Mouse (Mus musculus) testis, adult 2 months (tissue): ENCODE measurements around the gene Cfap65. TPM values are rescaled to one million over a fixed set of nuclear protein-coding genes. Genes with fewer than 3 reads are reported as not detected.

Experiments used
- H3K27ac ChIP-seq: fragments of 200-500 bp; 2 replicates; pipeline ENCODE4 v1.5.1; 2012; ENCODE audit warnings: low read depth, low read length; ENCODE audit not compliant: control insufficient read depth, insufficient read depth
- H3K27me3 ChIP-seq: fragments of 200-500 bp; 2 replicates; pipeline ENCODE4 v1.6.1; 2012; ENCODE audit warnings: mild to moderate bottlenecking, low read length, moderate library complexity; ENCODE audit not compliant: control insufficient read depth, insufficient read depth
- H3K36me3 ChIP-seq: fragments of 200-500 bp; 2 replicates; pipeline ENCODE4 v1.6.1; 2012; ENCODE audit warnings: mild to moderate bottlenecking, low read length; ENCODE audit not compliant: control insufficient read depth, insufficient read depth
- H3K4me1 ChIP-seq: fragments of 200-500 bp; 2 replicates; pipeline ENCODE4 v1.6.1; 2012; ENCODE audit warnings: low read length; ENCODE audit not compliant: control insufficient read depth, insufficient read depth
- H3K4me3 ChIP-seq: fragments of 200-500 bp; 2 replicates; pipeline ENCODE4 v1.5.1; 2012; ENCODE audit warnings: low read depth, mild to moderate bottlenecking, low read length, moderate library complexity, mixed read lengths; ENCODE audit not compliant: control insufficient read depth
- CTCF ChIP-seq: fragments of 200-500 bp; IDR thresholded peaks from 2 replicates; pipeline ENCODE4 v1.5.1; 2012; ENCODE audit warnings: low read depth, mild to moderate bottlenecking, inconsistent platforms, low read length, moderate library complexity; ENCODE audit not compliant: control insufficient read depth, insufficient read depth, insufficient replicate concordance
- POLR2A ChIP-seq: fragments of 200-500 bp; IDR thresholded peaks from 2 replicates; pipeline ENCODE4 v1.6.1; 2012; ENCODE audit warnings: low read depth, mild to moderate bottlenecking, inconsistent platforms, low read length, moderate library complexity; ENCODE audit not compliant: control insufficient read depth
- polyA plus RNA-seq: library from polyadenylated mRNA; depleted of rRNA; stranded (reverse); fragments of >200 nt; gene quantifications from 2 replicates; pipeline ENCODE4 v1.2.3, GENCODE M21; 2012

Cfap65 gene
- polyA plus RNA-seq, 1 experiment: 212 TPM

DNA sequence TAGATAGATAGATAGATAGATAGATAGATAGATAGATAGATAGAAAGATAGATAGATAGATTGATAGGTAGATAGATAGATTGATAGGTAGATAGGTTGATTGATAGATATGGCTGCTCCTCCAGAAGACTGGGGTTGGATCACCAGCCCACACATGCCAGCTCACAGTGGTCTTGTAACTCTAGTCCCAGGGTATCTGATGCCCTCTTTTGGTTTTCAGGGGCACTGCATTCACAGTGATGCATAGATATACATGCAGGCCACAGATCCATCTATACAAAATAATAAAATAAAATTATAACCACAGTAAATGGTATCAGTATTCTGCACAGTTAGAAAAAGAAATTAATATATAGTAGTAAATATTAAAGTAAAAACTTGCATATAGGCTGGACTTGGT, 73.6 kb downstream of the Cfap65 start:
- Histone ChIP-seq H3K36me3 (no peaks in the 10 kb centered on the region), H3K4me3 (no peak overlapping the region), H3K27me3 (no peaks in the 10 kb centered on the region), H3K4me1 (peaks cover 12% of the 10 kb centered on the region), H3K27ac (no peak overlapping the region)
- TF ChIP-seq POLR2A: no peak

DNA sequence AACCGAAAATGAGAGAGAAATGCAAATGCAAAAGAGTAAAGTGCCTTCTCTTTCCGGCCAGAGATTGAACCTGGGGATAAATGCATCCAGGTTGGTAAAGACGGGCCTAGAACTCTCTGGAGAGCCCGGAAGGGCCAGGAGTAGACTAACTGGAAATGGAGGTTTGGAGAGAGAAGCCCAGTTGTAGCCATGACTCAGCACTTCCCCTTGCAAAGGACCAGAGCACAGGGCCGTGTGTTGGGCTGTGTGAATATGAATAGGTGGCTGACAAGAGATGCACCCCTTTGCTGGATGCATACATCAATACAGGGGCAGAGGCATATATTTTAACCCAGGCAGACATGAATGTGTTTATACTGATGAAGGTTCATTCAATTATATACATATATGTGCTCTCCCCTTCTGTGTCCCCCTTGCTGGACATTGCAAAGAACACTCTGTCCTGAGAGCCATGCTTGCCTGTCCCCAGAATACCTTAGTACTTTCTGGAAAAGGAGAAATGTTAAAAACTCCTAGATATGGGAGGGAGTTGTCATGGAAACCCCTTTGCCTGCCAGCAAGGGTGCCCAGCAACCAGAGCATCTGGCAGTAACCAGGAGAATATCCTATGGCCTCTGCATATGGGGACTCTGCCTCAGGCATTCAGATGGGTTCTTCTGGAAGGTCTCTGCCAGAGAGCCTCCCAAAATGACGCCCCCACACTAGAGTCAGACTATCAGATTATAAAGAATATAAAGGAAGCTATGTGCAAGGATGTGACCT, 76.0 kb downstream of the Cfap65 start:
- peaks cover 27% of the 10 kb centered on the region for H3K4me1 ChIP-seq
- TF ChIP-seq POLR2A (no peak), CTCF (no peak)
- peaks cover 10% of the 10 kb centered on the region; the same call in 1 of the 2 replicates for H3K27me3 ChIP-seq
- no peak overlapping the region for H3K27ac ChIP-seq
- H3K4me3 ChIP-seq: no peak overlapping the region
- H3K36me3 ChIP-seq: no peaks in the 10 kb centered on the region

DNA sequence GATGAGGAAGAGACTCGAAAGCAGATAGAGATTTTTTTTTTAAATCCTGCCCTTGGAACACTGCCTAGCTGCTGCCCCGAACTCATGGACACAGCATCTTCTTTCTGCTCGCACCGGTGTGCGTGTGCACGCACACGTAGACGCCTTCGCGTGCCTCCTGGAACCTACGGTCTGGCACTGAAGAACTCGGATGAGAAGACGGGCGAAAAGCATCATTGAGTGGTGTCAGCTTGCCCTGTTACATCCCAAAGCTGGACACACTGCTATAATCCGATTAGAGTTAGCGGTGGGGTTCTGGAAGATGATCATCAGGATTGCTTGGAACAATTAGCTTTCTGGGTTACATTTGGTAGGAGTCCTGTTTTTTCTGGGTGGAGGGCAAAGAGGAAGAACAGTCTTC, 76.6 kb downstream of the Cfap65 start:
- H3K4me3 ChIP-seq: no peak overlapping the region; the same call in 1 of the 2 replicates

DNA sequence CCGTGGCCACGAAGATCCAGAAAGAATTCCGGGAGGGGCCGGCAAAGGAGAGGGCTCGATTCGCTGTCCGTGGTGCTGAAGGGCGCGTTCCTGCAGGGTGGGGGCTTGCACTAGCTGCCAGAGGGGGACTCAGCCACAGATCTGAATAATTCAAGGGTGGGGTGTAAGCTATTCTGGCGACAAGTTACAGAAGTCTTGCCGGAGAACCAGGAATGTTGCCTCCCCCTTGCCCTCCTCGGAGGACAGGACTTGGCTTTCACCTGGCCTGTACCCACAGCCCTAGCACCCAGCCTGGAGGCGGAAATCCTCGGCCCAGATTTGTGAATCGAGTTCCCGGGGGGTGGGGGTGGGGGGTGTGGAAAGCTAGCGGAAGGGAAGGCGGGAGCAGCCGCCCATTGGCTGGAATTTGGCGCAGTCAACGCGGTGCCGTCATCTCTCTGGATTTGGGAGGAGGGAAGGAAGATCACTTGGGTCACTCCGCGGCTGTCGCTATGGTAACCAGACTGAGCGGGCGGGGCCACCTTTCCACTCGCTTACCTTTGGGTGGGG, 77.2 kb downstream of the Cfap65 start:
- Histone ChIP-seq H3K36me3 (no peaks in the 10 kb centered on the region), H3K4me3 (no peak overlapping the region), H3K27ac (no peak overlapping the region), H3K4me1 (peaks cover 30% of the 10 kb centered on the region), H3K27me3 (peaks cover 10% of the 10 kb centered on the region; the same call in 1 of the 2 replicates)
- TF ChIP-seq POLR2A: no peak
- no peak for TF ChIP-seq CTCF

More for the DNA sequence above, 76.6 kb downstream of the Cfap65 start:
- Histone ChIP-seq H3K36me3 (no peaks in the 10 kb centered on the region), H3K4me1 (peaks cover 30% of the 10 kb centered on the region), H3K27me3 (peaks cover 10% of the 10 kb centered on the region; the same call in 1 of the 2 replicates), H3K27ac (no peak overlapping the region)
- no peak for TF ChIP-seq CTCF
- no peak for TF ChIP-seq POLR2A

DNA sequence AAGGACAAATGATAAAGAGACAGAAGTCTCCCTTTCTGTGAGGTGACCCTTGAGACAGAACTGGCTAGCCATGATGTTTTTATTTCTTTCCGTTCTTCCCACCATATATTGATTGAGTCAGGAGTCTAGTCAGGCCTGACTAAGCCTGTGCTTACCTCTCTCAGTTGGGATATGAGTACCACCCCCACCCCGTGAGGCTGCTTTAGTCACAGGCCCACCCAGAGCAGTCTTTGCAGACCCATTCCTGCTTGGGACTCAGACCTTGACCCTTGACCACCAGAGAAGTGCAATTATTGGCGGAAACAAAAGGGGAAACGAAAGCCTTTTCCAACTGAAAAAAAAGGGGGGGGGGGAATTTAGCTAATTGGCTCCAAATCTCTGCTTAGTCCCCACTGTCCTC, 77.7 kb downstream of the Cfap65 start:
- TF ChIP-seq POLR2A: no peak
- Histone ChIP-seq H3K27ac (no peak overlapping the region), H3K4me1 (peaks cover 30% of the 10 kb centered on the region), H3K36me3 (no peaks in the 10 kb centered on the region), H3K27me3 (peaks cover 10% of the 10 kb centered on the region; the same call in 1 of the 2 replicates), H3K4me3 (no peak overlapping the region)

DNA sequence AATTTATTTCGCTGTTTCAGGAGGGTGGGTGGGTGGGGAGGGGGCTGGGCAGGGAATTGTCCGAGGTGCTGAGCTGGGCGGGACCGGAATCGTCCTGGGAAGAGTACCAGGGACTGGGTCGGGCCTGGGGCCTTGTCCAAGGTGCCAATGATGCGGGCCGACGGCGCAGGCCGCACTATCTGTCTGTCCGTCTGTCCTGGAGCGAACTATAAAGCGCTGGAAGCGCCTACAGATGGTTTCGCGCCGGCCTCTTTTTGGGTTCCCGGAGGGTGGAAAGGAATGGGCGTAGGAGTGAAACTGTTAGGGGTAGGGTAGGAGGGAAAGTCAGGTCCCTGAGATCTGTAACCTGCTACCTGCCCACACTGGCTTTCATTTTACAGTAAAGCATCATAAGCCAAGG, 78.2 kb downstream of the Cfap65 start:
- no peak overlapping the region for H3K27ac ChIP-seq
- peaks cover 30% of the 10 kb centered on the region for H3K4me1 ChIP-seq
- TF ChIP-seq POLR2A (no peak), CTCF (no peak)

DNA sequence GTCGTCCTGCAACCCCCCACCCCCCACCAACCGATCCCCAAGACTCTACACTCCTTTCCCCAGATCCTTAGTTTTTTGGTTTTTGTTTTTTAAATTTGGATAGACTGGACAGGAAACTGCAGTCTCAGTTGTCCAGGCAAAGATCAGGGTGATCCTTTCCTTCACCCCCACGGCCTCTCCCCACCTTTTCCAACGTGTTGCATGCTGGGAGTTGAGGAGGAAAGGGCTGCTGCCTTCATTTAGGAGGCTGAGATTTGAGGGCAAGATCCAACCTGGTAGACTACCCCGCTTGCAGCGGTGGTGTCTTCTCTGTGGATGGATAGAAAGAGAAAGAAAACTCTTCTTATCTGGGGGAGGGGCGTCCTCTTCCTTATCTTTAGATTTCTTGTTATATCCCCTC, 78.6 kb downstream of the Cfap65 start:
- Histone ChIP-seq H3K27ac (no peak overlapping the region), H3K4me3 (no peak overlapping the region), H3K27me3 (peaks cover 10% of the 10 kb centered on the region; the same call in 1 of the 2 replicates), H3K4me1 (peaks cover 30% of the 10 kb centered on the region), H3K36me3 (no peaks in the 10 kb centered on the region)
- TF ChIP-seq CTCF: no peak
- no peak for TF ChIP-seq POLR2A

More for the DNA sequence above, 78.2 kb downstream of the Cfap65 start:
- no peaks in the 10 kb centered on the region for H3K36me3 ChIP-seq
- no peak overlapping the region for H3K4me3 ChIP-seq
- H3K27me3 ChIP-seq: peaks cover 10% of the 10 kb centered on the region; the same call in 1 of the 2 replicates
